Mouse (Mus musculus) cerebellum, adult 2 months (tissue): ENCODE measurements around the gene Cyp2b9. TPM values are rescaled to one million over a fixed set of nuclear protein-coding genes. Genes with fewer than 3 reads are reported as not detected.
"Not testable (repeated sequence)": the region's sequence is repeated elsewhere in the genome, so short reads cannot be mapped to it uniquely, and the experiment has no call there.

Source experiments
- DNase-seq, 2 experiments: peaks; one replicate each; pipeline ENCODE4 v3.0.0; 2021
- H3K27ac ChIP-seq: fragments of 200-500 bp; 2 replicates; pipeline ENCODE4 v1.5.1; 2012; ENCODE audit warnings: low read length, control low read depth, inconsistent platforms; ENCODE audit not compliant: insufficient read depth
- H3K27me3 ChIP-seq: fragments of 200-500 bp; 2 replicates; pipeline ENCODE4 v1.6.1; 2012; ENCODE audit warnings: inconsistent platforms, mild to moderate bottlenecking, low read length, moderate library complexity; ENCODE audit not compliant: control insufficient read depth, insufficient read depth
- H3K4me1 ChIP-seq: fragments of 200-500 bp; 2 replicates; pipeline ENCODE4 v1.6.1; 2011; ENCODE audit warnings: low read length; ENCODE audit not compliant: control insufficient read depth, insufficient read depth
- H3K4me3 ChIP-seq: fragments of 200-500 bp; replicated peaks from 2 replicates; pipeline ENCODE3; 2011; ENCODE audit warnings: mild to moderate bottlenecking, low read depth, low read length, control low read depth; ENCODE audit not compliant: insufficient read depth
- CTCF ChIP-seq: fragments of 200-500 bp; IDR thresholded peaks from 2 replicates; pipeline ENCODE4 v1.5.1; 2011; ENCODE audit warnings: low read depth, mild to moderate bottlenecking, control low read depth, low read length, moderate library complexity, borderline replicate concordance; ENCODE audit not compliant: insufficient read depth
- POLR2A ChIP-seq: fragments of 200-500 bp; IDR thresholded peaks from 2 replicates; pipeline ENCODE4 v1.6.1; 2011; ENCODE audit warnings: low read length, control low read depth, borderline replicate concordance; ENCODE audit not compliant: insufficient read depth
- WGBS: fragments of 180-500 bp; shearing (Covaris S2); methylation state at CpG from one replicate; pipeline ENCODE4 v1.1.7; 2018; 5-methylcytosine and 5-hydroxymethylcytosine counted together
- polyA plus RNA-seq: library from polyadenylated mRNA; depleted of rRNA; stranded (reverse); fragments of >200 nt; gene quantifications from 2 replicates; pipeline ENCODE4 v1.2.3, GENCODE M21; 2012; rRNA removed

Cyp2b9 gene
- not detected in 2 replicates for polyA plus RNA-seq

DNA sequence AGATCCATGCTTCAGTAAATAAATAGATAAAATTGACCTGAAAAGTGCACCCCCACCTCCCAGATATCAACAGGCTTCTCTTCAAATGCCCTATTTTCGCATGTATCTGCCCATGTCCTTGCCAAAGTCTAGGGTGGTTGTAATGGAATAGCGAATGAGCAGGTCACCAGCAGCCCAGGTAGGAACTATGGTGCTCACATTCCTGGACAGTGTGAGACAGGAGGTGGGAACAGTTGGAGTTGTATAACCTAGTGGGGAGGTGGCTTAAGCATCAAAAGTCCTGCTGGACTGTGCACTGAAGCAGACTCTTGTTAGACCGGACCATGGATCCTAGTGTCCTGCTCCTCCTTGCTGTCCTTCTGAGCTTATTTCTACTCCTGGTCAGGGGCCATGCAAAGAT lies at the start of gene Cyp2b9:
Gene Cyp2b9, plus strand, starts transcription at position 301 of the 400 bp plus-strand sequence.
- 53% methylated on average over 2 of the region's 3 CpGs for WGBS
- not testable (repeated sequence) for H3K4me3 ChIP-seq

DNA sequence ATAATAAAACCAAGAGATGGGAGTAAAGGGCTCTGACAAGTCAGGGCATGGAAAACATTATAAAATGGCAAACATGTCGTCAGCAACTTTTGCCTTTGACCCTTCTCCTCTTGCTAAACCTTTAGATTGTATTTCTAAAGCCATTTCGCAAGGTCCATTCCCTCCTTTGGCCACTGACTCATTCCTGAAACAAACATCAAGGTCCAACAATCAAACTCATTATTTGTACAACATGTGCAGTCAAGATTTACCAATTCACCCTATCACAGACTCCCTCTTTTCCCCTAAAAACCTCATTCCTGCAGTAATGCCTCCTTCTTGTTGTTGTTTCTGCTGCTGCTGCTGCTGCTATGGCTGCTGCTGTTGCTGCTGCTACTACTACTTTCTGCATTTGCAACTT lies 33.6 kb upstream of the Cyp2b9 start:
- H3K4me1 ChIP-seq, DNase-seq, H3K27ac ChIP-seq, H3K27me3 ChIP-seq, H3K4me3 ChIP-seq: not testable (repeated sequence)
- no CpG with 5 or more reads among the region's 2 CpGs for WGBS

More for the DNA sequence above, at the start of gene Cyp2b9:
- H3K4me1 ChIP-seq, DNase-seq, H3K27ac ChIP-seq, H3K27me3 ChIP-seq: not testable (repeated sequence)

DNA sequence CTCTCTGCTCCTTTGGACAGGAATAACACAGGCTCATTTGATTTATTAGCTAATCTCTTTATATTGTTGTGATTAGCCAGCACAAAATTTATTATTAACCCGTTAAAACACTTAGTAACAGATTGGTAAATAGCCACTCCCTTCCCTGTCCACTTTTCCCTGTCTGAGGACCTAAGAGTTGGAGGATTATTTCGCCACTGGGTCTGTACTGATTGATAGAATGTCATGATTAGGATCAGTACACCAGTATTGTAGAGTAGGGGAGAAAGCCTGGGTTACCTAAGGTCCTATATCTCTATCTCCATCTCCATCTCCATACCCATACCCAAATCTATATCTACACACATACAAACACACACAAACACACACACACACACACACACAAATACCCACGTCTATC lies 29.6 kb upstream of the Cyp2b9 start:
- H3K4me1 ChIP-seq = not testable (repeated sequence)
- WGBS = 29% methylated on average over 1 of the region's 3 CpGs

DNA sequence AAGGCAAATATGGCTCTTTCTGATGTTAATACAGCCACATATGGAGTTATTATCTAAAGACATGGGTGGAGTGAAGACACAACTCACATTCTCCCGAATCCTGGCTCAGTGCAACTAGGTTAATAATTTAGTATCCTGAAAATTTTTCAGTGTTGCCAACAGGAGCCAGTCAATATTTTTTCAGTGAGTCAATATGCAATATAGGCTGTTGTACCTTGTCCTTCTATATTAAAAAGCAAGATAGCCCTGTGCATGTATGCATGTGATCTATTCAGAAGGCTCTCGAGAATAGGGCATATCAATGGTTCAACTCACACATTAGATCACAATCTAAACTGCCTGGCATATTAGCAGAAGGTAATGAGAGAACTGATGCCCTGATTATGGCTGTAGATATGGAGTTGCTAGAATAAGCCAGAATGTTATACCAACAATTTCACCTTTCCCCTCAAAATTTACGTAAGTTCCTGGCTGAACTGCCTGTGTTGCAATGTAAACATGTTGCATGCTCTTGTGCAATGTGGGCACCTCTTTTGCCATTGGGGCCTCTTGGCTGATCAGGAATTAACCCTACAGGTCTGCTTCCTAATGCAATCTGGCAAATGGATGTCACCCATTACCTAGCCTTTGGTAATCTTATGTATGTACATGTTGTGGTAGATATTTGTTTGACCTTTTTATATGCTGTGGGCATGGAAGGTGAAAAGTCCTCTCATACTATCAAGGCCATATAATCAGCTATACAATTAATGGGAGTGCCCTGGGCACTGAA lies 4.3 kb upstream of the Cyp2b9 start:
- not testable (repeated sequence) for DNase-seq, H3K4me1 ChIP-seq, H3K4me3 ChIP-seq, H3K27me3 ChIP-seq, H3K27ac ChIP-seq
- WGBS = 71% methylated on average over 3 of the region's 3 CpGs

More for the DNA sequence above, 29.6 kb upstream of the Cyp2b9 start:
- H3K27me3 ChIP-seq, H3K27ac ChIP-seq, DNase-seq, H3K4me3 ChIP-seq: not testable (repeated sequence)

DNA sequence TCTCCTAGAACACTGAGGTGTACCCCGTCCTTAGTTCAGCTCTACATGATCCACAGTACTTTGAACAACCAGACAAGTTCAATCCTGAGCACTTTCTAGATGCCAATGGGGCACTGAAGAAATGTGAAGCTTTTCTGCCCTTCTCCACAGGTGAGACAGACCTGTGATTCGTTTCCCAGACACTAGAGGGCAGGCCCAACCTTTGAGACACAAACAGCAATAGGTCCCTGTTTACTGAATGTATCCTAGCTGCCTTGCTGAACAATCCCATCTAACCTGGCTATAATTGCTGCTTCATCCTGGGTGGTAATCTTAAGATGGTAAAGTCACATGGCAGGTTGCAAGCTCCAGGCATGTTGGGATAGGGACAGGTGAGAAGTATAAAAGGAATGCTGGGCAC lies 27.9 kb downstream of the Cyp2b9 start:
- Histone ChIP-seq H3K27ac (no peak overlapping the region), H3K4me1 (no peaks in the 10 kb centered on the region), H3K27me3 (no peaks in the 10 kb centered on the region), H3K4me3 (no peak overlapping the region)
- no peak for DNase-seq
- TF ChIP-seq POLR2A (no peak), CTCF (no peak)
- WGBS = 25% methylated on average over 2 of the region's 2 CpGs

DNA sequence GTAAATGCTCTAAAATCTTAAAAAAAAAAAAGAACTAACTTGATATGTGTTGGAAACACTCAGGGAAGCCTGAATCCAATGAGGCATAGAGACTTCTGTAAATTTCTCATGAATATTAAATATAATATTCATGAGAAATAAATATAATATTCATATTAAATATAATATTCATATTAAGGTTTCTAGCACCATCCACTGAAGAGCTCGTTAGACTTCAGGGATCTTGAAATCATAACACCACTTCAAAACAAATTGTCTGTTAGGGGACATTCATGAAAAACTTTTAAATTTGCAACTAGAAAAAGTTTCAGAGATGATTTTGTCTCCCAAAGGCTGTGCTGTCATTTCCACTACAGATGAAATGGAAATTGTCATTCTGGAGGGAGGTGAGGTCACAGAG lies 86.8 kb downstream of the Cyp2b9 start, which contains the start of gene Vmn1r184:
Gene Vmn1r184, plus strand, starts transcription at position 301 of the 400 bp plus-strand sequence.
- DNase-seq, H3K4me3 ChIP-seq, H3K4me1 ChIP-seq, H3K27me3 ChIP-seq, H3K27ac ChIP-seq: not testable (repeated sequence)
- 71% methylated on average over 1 of the region's 1 CpGs for WGBS

Other genes starting within 250 kb of the Cyp2b9 start
- not detected in 2 replicates for gene Cyp2b13, start 111.9 kb upstream of the Cyp2b9 start, polyA plus RNA-seq
- not detected in 2 replicates for gene Vmn1r184, start 86.9 kb downstream of the Cyp2b9 start, polyA plus RNA-seq
- not detected in 2 replicates for gene Cyp2a4, start 133.8 kb downstream of the Cyp2b9 start, polyA plus RNA-seq
- gene Nlrp9c, start 230.3 kb downstream of the Cyp2b9 start, polyA plus RNA-seq = not detected in 2 replicates